Mouse (Mus musculus): ENCODE measurements around the gene Sbk1. TPM values are rescaled to one million over a fixed set of nuclear protein-coding genes. Genes with fewer than 3 reads are reported as not detected.

Gene Sbk1
- total RNA-seq, 4 experiments from 2014 or later = 32.4 to 142 (median 75.6) TPM

- no peak for DNase-seq
These were observed 67.8 kb downstream of the Sbk1 start for GRCm38 (mm10) chr7:126340206-126340618.

GRCm38 (mm10) chr7:126340896-126341295 is 68.5 kb downstream of the Sbk1 start:
- no peak for DNase-seq

Other genes with a start within 250 kb of the Sbk1 start
- gene Gsg1l, start 190.2 kb upstream of the Sbk1 start, total RNA-seq (2022) = 100 to 1,000 TPM in 2 of 4 experiments, 10 to 100 TPM in 2; 88.3 to 136 (median 104) TPM
- 100 to 1,000 TPM in 3 of 4 experiments, 10 to 100 TPM in 1; 96.9 to 142 (median 114) TPM for gene Xpo6, start 72.1 kb upstream of the Sbk1 start, total RNA-seq (2022)
- gene Lat, start 97.0 kb downstream of the Sbk1 start, total RNA-seq (2022) = 1 to 10 TPM in 3 of 4 experiments, under 1 TPM in 1; 0.49 to 2.0 (median 1.6) TPM
- 10 to 100 TPM; 36.9 to 57.2 (median 45.6) TPM for gene Spns1, start 104.8 kb downstream of the Sbk1 start, total RNA-seq (2022)
- 10 to 100 TPM in 2 of 4 experiments, 1 to 10 TPM in 2; 6.5 to 10.8 (median 8.8) TPM for gene Nfatc2ip, start 124.1 kb downstream of the Sbk1 start, total RNA-seq (2022)
- under 1 TPM; 0.56 to 0.94 (median 0.78) TPM for gene Cd19, start 142.3 kb downstream of the Sbk1 start, total RNA-seq (2022)
- gene Rabep2, start 156.1 kb downstream of the Sbk1 start, total RNA-seq (2022) = 100 to 1,000 TPM in 2 of 4 experiments, 10 to 100 TPM in 2; 52.1 to 174 (median 93.2) TPM
- gene Atp2a1, start 190.5 kb downstream of the Sbk1 start, total RNA-seq (2022) = under 1 TPM in 1 of 4 experiments, not detected in 3; 0.08 TPM
- gene Sh2b1, start 202.8 kb downstream of the Sbk1 start, total RNA-seq (2022) = 10 to 100 TPM; 54.3 to 78.7 (median 65.2) TPM
- 100 to 1,000 TPM; 205 to 255 (median 223) TPM for gene Tufm, start 214.7 kb downstream of the Sbk1 start, total RNA-seq (2022)
- 100 to 1,000 TPM in 2 of 4 experiments, 10 to 100 TPM in 2; 83.3 to 141 (median 110) TPM for gene Atxn2l, start 230.8 kb downstream of the Sbk1 start, total RNA-seq (2022)